Mouse (Mus musculus) megakaryocyte-erythroid progenitor cell, adult 5 weeks (primary cell): Measurements from ENCODE around the gene Cblb. TPM values are rescaled to one million over a fixed set of nuclear protein-coding genes. Genes with fewer than 3 reads are reported as not detected.

ENCODE experiments used
- polyA plus RNA-seq: library from polyadenylated mRNA; stranded (reverse); fragments of >175 nt; gene quantifications from 2 replicates; pipeline ENCODE4 v1.2.3, GENCODE M21; 2012

The Cblb gene
- polyA plus RNA-seq, result 4.7 and 6.1 TPM in 2 replicates

DNA sequence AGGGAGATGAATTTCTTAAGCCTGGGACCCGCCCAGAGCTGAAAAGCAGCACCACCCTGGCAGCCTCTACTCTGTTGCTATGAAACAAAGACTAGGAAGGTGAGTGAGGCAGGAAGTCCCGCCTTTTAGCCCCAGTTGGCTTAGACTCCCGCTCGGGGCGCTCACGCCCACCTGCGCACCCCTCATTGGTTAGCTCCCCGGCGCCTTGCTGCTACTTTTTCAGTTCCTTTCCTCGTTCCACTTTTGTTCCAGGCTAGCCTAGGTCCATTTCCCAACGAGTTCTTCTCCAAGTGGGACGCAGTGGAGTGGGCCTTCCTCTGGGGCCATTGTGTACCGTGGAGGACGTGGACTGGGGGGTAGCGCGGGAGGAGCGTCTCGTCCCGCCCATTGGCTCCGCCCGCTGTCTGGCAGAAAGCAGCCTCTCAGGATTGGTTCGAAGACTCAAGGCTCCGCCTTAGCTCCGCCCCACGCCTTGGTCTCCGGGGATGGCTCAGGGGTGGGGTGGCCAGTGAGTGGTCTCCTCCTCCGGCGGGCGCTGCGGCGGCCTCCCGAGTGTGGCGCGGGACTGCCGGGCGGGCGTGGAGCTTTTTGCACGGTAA lies at the start of gene Cblb:
Gene Cblb, plus strand, starts transcription at position 135 of the 599 bp plus-strand sequence.

